Mouse (Mus musculus): Measurements from ENCODE around the gene Hif1an. TPM values are rescaled to one million over a fixed set of nuclear protein-coding genes. Genes with fewer than 3 reads are reported as not detected.

Hif1an gene
- polyA plus RNA-seq, 1 experiment from 2014 or later = 28.2 TPM

- H3K27ac ChIP-seq (ENCODE audit: low read depth, low read length) = peak overlapping the region; percentile 82
- ATAC-seq (ENCODE audit: low read depth) = peak; percentile 42
- peaks cover 11% of the 10 kb centered on the region for H3K4me1 ChIP-seq (ENCODE audit: control insufficient read depth, insufficient read depth, low read length)
- WGBS = 3% methylated on average over 8 of the region's 8 CpGs
- H3K27me3 ChIP-seq (ENCODE audit: control insufficient read depth, insufficient read depth, low read length) = no peaks in the 10 kb centered on the region
- no peaks in the 10 kb centered on the region for H3K9me3 ChIP-seq (ENCODE audit: control insufficient read depth, low read length)
- H3K9ac ChIP-seq (replicated peaks; ENCODE audit: low read depth, low read length) = peak overlapping the region; percentile 90
- peak overlapping the region; percentile 80 for H3K4me2 ChIP-seq (ENCODE audit: low read depth, low read length)
- H3K4me3 ChIP-seq (ENCODE audit: low read depth, low read length) = peak overlapping the region; percentile 56
- peaks cover 26% of the 10 kb centered on the region for H3K36me3 ChIP-seq (ENCODE audit: control insufficient read depth, insufficient read depth, low read length)
Measured at GRCm38 (mm10) chr19:44554490-44554860, 8.2 kb upstream of the Hif1an start.

- peak within 1 kb of the TSS; percentile 90 for H3K9ac ChIP-seq (replicated peaks; ENCODE audit: low read depth, low read length)
- peak within 1 kb of the TSS; percentile 80 for H3K4me2 ChIP-seq (ENCODE audit: low read depth, low read length)
- H3K36me3 ChIP-seq (ENCODE audit: control insufficient read depth, insufficient read depth, low read length) = peaks cover 26% of the 10 kb centered on the region
- no peaks in the 10 kb centered on the region for H3K9me3 ChIP-seq (ENCODE audit: control insufficient read depth, low read length)
- peak within 1 kb of the TSS; percentile 56 for H3K4me3 ChIP-seq (ENCODE audit: low read depth, low read length)
- H3K27me3 ChIP-seq (ENCODE audit: control insufficient read depth, insufficient read depth, low read length) = no peaks in the 10 kb centered on the region
- peaks cover 11% of the 10 kb centered on the region for H3K4me1 ChIP-seq (ENCODE audit: control insufficient read depth, insufficient read depth, low read length)
- under 1% methylated on average over 50 of the region's 50 CpGs for WGBS
- peak within 1 kb of the TSS; percentile 82 for H3K27ac ChIP-seq (ENCODE audit: low read depth, low read length)
- ATAC-seq (ENCODE audit: low read depth) = peak; percentile 85
Measured at GRCm38 (mm10) chr19:44554861-44555590, 7.6 kb upstream of the Hif1an start, which contains the start of gene Ndufb8. Gene Ndufb8, minus strand, starts transcription at chr19:44555440.

GRCm38 (mm10) chr19:44564006-44564405 is 1.4 kb downstream of the Hif1an start:
- Histone ChIP-seq H3K9me3 (ENCODE audit: control insufficient read depth, low read length) (no peaks in the 10 kb centered on the region), H3K36me3 (ENCODE audit: control insufficient read depth, insufficient read depth, low read length) (peaks cover 27% of the 10 kb centered on the region), H3K9ac (replicated peaks; ENCODE audit: low read depth, low read length) (no peak overlapping the region), H3K4me3 (ENCODE audit: low read depth, low read length) (no peak overlapping the region), H3K4me1 (ENCODE audit: control insufficient read depth, insufficient read depth, low read length) (peaks cover 20% of the 10 kb centered on the region), H3K27me3 (ENCODE audit: control insufficient read depth, insufficient read depth, low read length) (no peaks in the 10 kb centered on the region), H3K4me2 (ENCODE audit: low read depth, low read length) (peak overlapping the region; percentile 65), H3K27ac (ENCODE audit: low read depth, low read length) (no peak overlapping the region)
- WGBS = 89% methylated on average over 14 of the region's 14 CpGs
- no peak for ATAC-seq (ENCODE audit: low read depth)

- Histone ChIP-seq H3K4me1 (ENCODE audit: control insufficient read depth, insufficient read depth, low read length) (peaks cover 20% of the 10 kb centered on the region), H3K9me3 (ENCODE audit: control insufficient read depth, low read length) (no peaks in the 10 kb centered on the region), H3K9ac (replicated peaks; ENCODE audit: low read depth, low read length) (no peak overlapping the region), H3K27ac (ENCODE audit: low read depth, low read length) (no peak overlapping the region), H3K36me3 (ENCODE audit: control insufficient read depth, insufficient read depth, low read length) (peaks cover 60% of the 10 kb centered on the region), H3K27me3 (ENCODE audit: control insufficient read depth, insufficient read depth, low read length) (no peaks in the 10 kb centered on the region), H3K4me2 (ENCODE audit: low read depth, low read length) (no peak overlapping the region), H3K4me3 (ENCODE audit: low read depth, low read length) (no peak overlapping the region)
- no peak for ATAC-seq (ENCODE audit: low read depth)
- WGBS = 89% methylated on average over 3 of the region's 3 CpGs
Measured at GRCm38 (mm10) chr19:44567763-44568162, 5.1 kb downstream of the Hif1an start.

- WGBS = 81% methylated on average over 7 of the region's 7 CpGs
Measured at GRCm38 (mm10) chr19:44576275-44576674, 13.6 kb downstream of the Hif1an start.

GRCm38 (mm10) chr19:44578038-44578437 is 15.4 kb downstream of the Hif1an start:
- H3K4me3 ChIP-seq (ENCODE audit: low read depth, low read length) = no peak overlapping the region
- 90% methylated on average over 1 of the region's 1 CpGs for WGBS
- H3K27ac ChIP-seq (ENCODE audit: low read depth, low read length) = no peak overlapping the region
- no peaks in the 10 kb centered on the region for H3K9me3 ChIP-seq (ENCODE audit: control insufficient read depth, low read length)
- no peak overlapping the region for H3K4me2 ChIP-seq (ENCODE audit: low read depth, low read length)
- H3K9ac ChIP-seq (replicated peaks; ENCODE audit: low read depth, low read length) = no peak overlapping the region
- no peaks in the 10 kb centered on the region for H3K4me1 ChIP-seq (ENCODE audit: control insufficient read depth, insufficient read depth, low read length)
- no peaks in the 10 kb centered on the region; the same call in 1 of the 2 replicates for H3K36me3 ChIP-seq (ENCODE audit: control insufficient read depth, insufficient read depth, low read length)
- H3K27me3 ChIP-seq (ENCODE audit: control insufficient read depth, insufficient read depth, low read length) = no peaks in the 10 kb centered on the region
- no peak for ATAC-seq (ENCODE audit: low read depth)

More at GRCm38 (mm10) chr19:44576275-44576674, 13.6 kb downstream of the Hif1an start:
- no peak overlapping the region for H3K4me3 ChIP-seq (ENCODE audit: low read depth, low read length)
- H3K4me1 ChIP-seq (ENCODE audit: control insufficient read depth, insufficient read depth, low read length) = no peaks in the 10 kb centered on the region
- H3K27me3 ChIP-seq (ENCODE audit: control insufficient read depth, insufficient read depth, low read length) = no peaks in the 10 kb centered on the region
- no peak overlapping the region for H3K4me2 ChIP-seq (ENCODE audit: low read depth, low read length)
- ATAC-seq (ENCODE audit: low read depth) = no peak
- no peak overlapping the region for H3K9ac ChIP-seq (replicated peaks; ENCODE audit: low read depth, low read length)
- no peaks in the 10 kb centered on the region for H3K9me3 ChIP-seq (ENCODE audit: control insufficient read depth, low read length)
- H3K27ac ChIP-seq (ENCODE audit: low read depth, low read length) = no peak overlapping the region
- H3K36me3 ChIP-seq (ENCODE audit: control insufficient read depth, insufficient read depth, low read length) = peaks cover 11% of the 10 kb centered on the region

GRCm38 (mm10) chr19:44582103-44582502 is 19.5 kb downstream of the Hif1an start:
- Histone ChIP-seq H3K4me3 (ENCODE audit: low read depth, low read length) (no peak overlapping the region), H3K9me3 (ENCODE audit: control insufficient read depth, low read length) (no peaks in the 10 kb centered on the region), H3K27ac (ENCODE audit: low read depth, low read length) (no peak overlapping the region), H3K4me2 (ENCODE audit: low read depth, low read length) (no peak overlapping the region), H3K27me3 (ENCODE audit: control insufficient read depth, insufficient read depth, low read length) (no peaks in the 10 kb centered on the region), H3K9ac (replicated peaks; ENCODE audit: low read depth, low read length) (no peak overlapping the region), H3K4me1 (ENCODE audit: control insufficient read depth, insufficient read depth, low read length) (no peaks in the 10 kb centered on the region), H3K36me3 (ENCODE audit: control insufficient read depth, insufficient read depth, low read length) (no peaks in the 10 kb centered on the region)
- 74% methylated on average over 10 of the region's 10 CpGs for WGBS
- 0 out of 2 replicates have a peak, but pooled peaks have one; percentile 18 for ATAC-seq (ENCODE audit: low read depth)

GRCm38 (mm10) chr19:44582638-44583309 is 20.1 kb downstream of the Hif1an start:
- no peaks in the 10 kb centered on the region for H3K36me3 ChIP-seq (ENCODE audit: control insufficient read depth, insufficient read depth, low read length)
- WGBS = 34% methylated on average over 9 of the region's 9 CpGs
- no peaks in the 10 kb centered on the region for H3K9me3 ChIP-seq (ENCODE audit: control insufficient read depth, low read length)
- no peak overlapping the region for H3K9ac ChIP-seq (replicated peaks; ENCODE audit: low read depth, low read length)
- no peak overlapping the region for H3K4me3 ChIP-seq (ENCODE audit: low read depth, low read length)
- H3K27me3 ChIP-seq (ENCODE audit: control insufficient read depth, insufficient read depth, low read length) = no peaks in the 10 kb centered on the region
- H3K4me2 ChIP-seq (ENCODE audit: low read depth, low read length) = no peak overlapping the region
- ATAC-seq (ENCODE audit: low read depth) = peak; percentile 88
- H3K4me1 ChIP-seq (ENCODE audit: control insufficient read depth, insufficient read depth, low read length) = no peaks in the 10 kb centered on the region
- no peak overlapping the region for H3K27ac ChIP-seq (ENCODE audit: low read depth, low read length)

- ATAC-seq (ENCODE audit: low read depth) = no peak
- H3K4me1 ChIP-seq (ENCODE audit: control insufficient read depth, insufficient read depth, low read length) = 0 out of 2 replicates have a peak, but pooled peaks cover 4% of the 10 kb centered on the region
- H3K36me3 ChIP-seq (ENCODE audit: control insufficient read depth, insufficient read depth, low read length) = no peaks in the 10 kb centered on the region
- no peak overlapping the region for H3K27ac ChIP-seq (ENCODE audit: low read depth, low read length)
- no peak overlapping the region for H3K4me3 ChIP-seq (ENCODE audit: low read depth, low read length)
- H3K9ac ChIP-seq (replicated peaks; ENCODE audit: low read depth, low read length) = no peak overlapping the region
- WGBS = 26% methylated on average over 4 of the region's 4 CpGs
- H3K4me2 ChIP-seq (ENCODE audit: low read depth, low read length) = no peak overlapping the region
- H3K9me3 ChIP-seq (ENCODE audit: control insufficient read depth, low read length) = no peaks in the 10 kb centered on the region
- no peaks in the 10 kb centered on the region for H3K27me3 ChIP-seq (ENCODE audit: control insufficient read depth, insufficient read depth, low read length)
Measured at GRCm38 (mm10) chr19:44588036-44588435, 25.4 kb downstream of the Hif1an start.

Measured in neural tube, embryonic 14.5 days (tissue).